27 mouse cellular contexts compared by ENCODE assay signal in the genomic region with DNA sequence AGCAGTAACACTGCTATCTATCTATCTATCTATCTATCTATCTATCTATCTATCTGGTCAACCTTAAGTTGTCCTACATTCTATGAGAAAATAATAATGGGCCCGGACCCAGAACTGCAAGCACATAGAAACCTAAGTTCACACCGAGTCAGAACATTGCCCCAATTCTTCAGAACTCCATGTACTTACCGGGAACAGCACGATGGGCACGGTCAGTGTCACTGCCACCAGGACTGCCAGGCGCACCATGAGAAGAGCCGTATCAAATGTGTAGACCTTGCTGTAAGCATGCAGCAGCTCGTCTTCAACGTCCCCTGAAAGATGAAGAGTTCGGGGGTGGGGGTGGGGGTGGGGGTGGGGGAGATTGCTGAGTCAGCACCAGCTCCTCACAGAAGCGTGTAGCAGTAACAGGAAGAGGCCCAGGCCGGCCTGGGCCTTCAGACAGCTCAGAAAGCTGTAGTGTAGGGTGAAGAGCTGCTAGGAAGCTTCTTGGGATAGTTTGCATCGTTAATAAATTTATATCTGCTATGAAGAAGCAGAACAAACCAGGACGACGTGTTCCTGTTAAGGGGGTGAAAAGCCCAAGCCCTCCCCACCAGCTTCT. TPM values are rescaled to one million over a fixed set of nuclear protein-coding genes. Genes with fewer than 3 reads are reported as not detected.
DNase-seq lines count a peak whose midpoint lies in the region; ATAC-seq and TF ChIP-seq lines count a peak whose summit lies in the region.
"Had no signal": no experiment of that assay in that cellular context is flagged by ENCODE, and none has a peak within 500 bp of the region (broad histone marks: within the 10 kb centered on the region; RNA-seq: fewer than 3 reads in every experiment).

No protein-coding gene starts in this region.

- H3K4me3 ChIP-seq in heart, embryonic 10.5 days: no peak overlapping the region
- H3K4me3 ChIP-seq in CH12.LX (replicated peaks in 1 of 3; ENCODE audit: low read depth in 2 of 3, low read length in 2 of 3, poor library complexity in 1 of 3) (no peak overlapping the region), ES-E14 (ENCODE audit: insufficient read depth in 1 of 2, low read depth in 1 of 2, low read length in 2 of 2, poor library complexity in 1 of 2, severe bottlenecking in 1 of 2) (no peak overlapping the region)
- H3K4me3 ChIP-seq in liver, embryonic 13.5 days (replicated peaks): no peak overlapping the region
- H3K4me3 ChIP-seq: erythroblast, embryonic 14.5 days; intestine, embryonic 15.5 days; midbrain, embryonic 12.5 days; neural tube, embryonic 13.5 days had no signal

- dilution Hi-C loops in CH12.LX (cut with MboI; ENCODE audit: extremely low pct_ligation_motif_present, extremely low pct_unique_long_range_greater_than_20kb, low sequenced_read_pairs): no loop called here

- no peak for TF ChIP-seq EP300 in CH12.LX (IDR thresholded peaks at IDR 0.05; ENCODE audit: low read length)

- H3K9ac ChIP-seq in CH12.LX (ENCODE audit: insufficient read depth, low read depth) (no peak overlapping the region), ES-E14 (ENCODE audit: insufficient read depth, low read depth, low read length, poor library complexity, severe bottlenecking) (no peak overlapping the region)
- no peak overlapping the region for H3K9ac ChIP-seq in liver, embryonic 13.5 days
- H3K9ac ChIP-seq: intestine, embryonic 15.5 days; liver, embryonic 14.5 days; midbrain, embryonic 12.5 days; neural tube, embryonic 13.5 days had no signal

- peak overlapping the region; percentile 53; the same call in 1 of the 2 replicates for H3K27ac ChIP-seq in heart, embryonic 10.5 days
- H3K27ac ChIP-seq in CH12.LX (ENCODE audit: insufficient read depth, low read depth) (no peak overlapping the region), ES-E14 (ENCODE audit: insufficient read depth, low read depth, low read length, poor library complexity, severe bottlenecking) (no peak overlapping the region)
- H3K27ac ChIP-seq in liver, embryonic 13.5 days: peak overlapping the region; percentile 53; the same call in 1 of the 2 replicates
- H3K27ac ChIP-seq: intestine, embryonic 15.5 days; liver, embryonic 14.5 days; midbrain, embryonic 12.5 days; neural tube, embryonic 13.5 days had no signal

- H3K4me1 ChIP-seq in heart, embryonic 10.5 days: peaks cover 46% of the 10 kb centered on the region
- H3K4me1 ChIP-seq in CH12.LX (ENCODE audit: control insufficient read depth in 1 of 2, insufficient read depth in 2 of 2) (peaks cover 2 to 4% of the 10 kb centered on the region in 2 experiments; a peak in 3 of 4 replicates), ES-E14 (ENCODE audit: control insufficient read depth in 2 of 2, insufficient read depth in 2 of 2, low read length in 2 of 2, poor library complexity in 1 of 2) (no peaks in the 10 kb centered on the region; a peak in 1 of 4 replicates)
- H3K4me1 ChIP-seq in liver, embryonic 13.5 days (replicated peaks): peaks cover 29% of the 10 kb centered on the region
- H3K4me1 ChIP-seq: midbrain, embryonic 12.5 days had no signal

- TF ChIP-seq RAD21 in CH12.LX (IDR thresholded peaks at IDR 0.05; ENCODE audit: low read depth, low read length): no peak

- no peak for ATAC-seq in liver, embryonic 13.5 days (ENCODE audit: low read depth)
- ATAC-seq: forebrain, embryonic 16.5 days; hindbrain, embryonic 16.5 days; intestine, embryonic 15.5 days; Patski had no signal

- no peak for TF ChIP-seq CTCF in CH12.LX (conservative IDR thresholded peaks at IDR 0.05 in 1 of 2, IDR thresholded peaks at IDR 0.05 in 1 of 2; ENCODE audit: low read depth in 2 of 2, low read length in 2 of 2)

- intact Hi-C loops in heart, postnatal 25 days (cut with DNase I): no loop called here

- no peak overlapping the region for H3K4me2 ChIP-seq in CH12.LX (ENCODE audit: insufficient read depth, low read depth, poor library complexity, severe bottlenecking)
- H3K4me2 ChIP-seq in liver, embryonic 13.5 days: no peak overlapping the region
- H3K4me2 ChIP-seq: intestine, embryonic 15.5 days; midbrain, embryonic 12.5 days; neural tube, embryonic 13.5 days had no signal

- H3K79me2 ChIP-seq in CH12.LX (replicated peaks; ENCODE audit: control insufficient read depth, extremely low read depth, insufficient read depth, poor library complexity, severe bottlenecking): no peaks in the 10 kb centered on the region

- TF ChIP-seq POLR2A in CH12.LX (IDR thresholded peaks at IDR 0.05; ENCODE audit: low read depth, low read length): no peak

- WGBS in heart, embryonic 10.5 days: 85% methylated on average over 15 of the region's 15 CpGs
- 52% methylated on average over 15 of the region's 15 CpGs for WGBS in liver, embryonic 13.5 days (ENCODE audit: insufficient replicate concordance)

- in situ Hi-C loops in CH12.LX (cut with MboI; ENCODE audit: low pct_ligation_motif_present, low pct_unique_long_range_greater_than_20kb, low sequenced_read_pairs): no loop called here
- in situ Hi-C loops in ES-E14 (cut with MboI; ENCODE audit: low sequenced_read_pairs in 2 of 2, unreplicated experiment in 2 of 2): no loop called here

- DNase-seq in heart, embryonic 10.5 days (ENCODE audit: low spot score): no peak
- no peak for DNase-seq in heart, postnatal 25 days (ENCODE audit: low spot score)
- no peak for DNase-seq in CH12.LX (ENCODE audit: extremely low read depth)
- no peak for DNase-seq in ES-E14 (ENCODE audit: low read depth, low spot score)
- DNase-seq in liver, embryonic 13.5 days: no peak
- no peak for DNase-seq in thymus, postnatal 10 days (ENCODE audit: low spot score in 2 of 2)
- no peak for DNase-seq in urinary bladder, postnatal 14 days (ENCODE audit: low spot score)
- DNase-seq in cerebellum, adult 9-10 months: no peak
- DNase-seq: adrenal gland, postnatal 10 days; B cell, adult 2 months; cerebellum, adult 11-12 months; cerebellum, postnatal 10 days; kidney, adult 2 months; kidney, postnatal 36 days; layer of hippocampus, postnatal 36 days; lung, postnatal 36 days had no signal

- no peaks in the 10 kb centered on the region for H3K27me3 ChIP-seq in heart, embryonic 10.5 days (ENCODE audit: insufficient read depth, poor library complexity, severe bottlenecking)
- no peaks in the 10 kb centered on the region for H3K27me3 ChIP-seq in CH12.LX (replicated peaks)
- no peaks in the 10 kb centered on the region for H3K27me3 ChIP-seq in liver, embryonic 13.5 days
- H3K27me3 ChIP-seq: intestine, embryonic 15.5 days; midbrain, embryonic 12.5 days; neural tube, embryonic 13.5 days; Patski had no signal

- no peaks in the 10 kb centered on the region for H3K9me3 ChIP-seq in heart, embryonic 10.5 days
- H3K9me3 ChIP-seq in CH12.LX (replicated peaks; ENCODE audit: low read length) (no peaks in the 10 kb centered on the region), ES-E14 (ENCODE audit: control insufficient read depth, insufficient read depth, low read depth, low read length) (no peaks in the 10 kb centered on the region)
- no peaks in the 10 kb centered on the region for H3K9me3 ChIP-seq in liver, embryonic 13.5 days (replicated peaks)
- H3K9me3 ChIP-seq: intestine, embryonic 15.5 days; midbrain, embryonic 12.5 days; neural tube, embryonic 13.5 days had no signal

- H3K36me3 ChIP-seq in heart, embryonic 10.5 days: peaks cover 55% of the 10 kb centered on the region
- no peaks in the 10 kb centered on the region for H3K36me3 ChIP-seq in CH12.LX (replicated peaks in 1 of 2; ENCODE audit: control insufficient read depth in 1 of 2, insufficient read depth in 1 of 2, low read length in 1 of 2)
- H3K36me3 ChIP-seq in ES-E14 (ENCODE audit: control insufficient read depth, insufficient read depth, low read length, poor library complexity, severe bottlenecking): peaks cover 34% of the 10 kb centered on the region
- H3K36me3 ChIP-seq in liver, embryonic 13.5 days: peaks cover 12% of the 10 kb centered on the region; the same call in 1 of the 2 replicates
- H3K36me3 ChIP-seq: intestine, embryonic 15.5 days; midbrain, embryonic 12.5 days; neural tube, embryonic 13.5 days had no signal

TF ChIP-seq in CH12.LX, 34 proteins besides CTCF, POLR2A, EP300 and RAD21:
- TF ChIP-seq MAFK (IDR thresholded peaks at IDR 0.05; ENCODE audit: insufficient replicate concordance, low read length) (peak; percentile 85), JUN (IDR thresholded peaks at IDR 0.05; ENCODE audit: insufficient read depth, low read depth, low read length) (no peak)
TF ChIP-seq in CH12.LX: peak in this region for 1.

TF ChIP-seq in ES-E14, 5 proteins besides CTCF, POLR2A, EP300 and RAD21:
- TF ChIP-seq HCFC1 (IDR thresholded peaks at IDR 0.05; ENCODE audit: borderline replicate concordance, insufficient read depth, low read length) (no peak), CHD2 (IDR thresholded peaks at IDR 0.05; ENCODE audit: low read depth, low read length) (no peak), MAFK (IDR thresholded peaks at IDR 0.05; ENCODE audit: insufficient read depth, low read depth, low read length) (peak; percentile 57; the same call in 1 of the 2 replicates)

RNA-seq across cellular contexts. Expression of a gene that starts 50.0 kb away (rescaled TPM):
- polyA plus RNA-seq in heart, embryonic 10.5 days (2016; fragmentation: Nextera tagmentation; extraction: Ambion mirVana): 148 and 160 TPM in 2 replicates
- total RNA-seq in heart, postnatal 25 days (2021): 10 to 100 TPM; 10.6 to 17.1 TPM
- total RNA-seq in CH12.LX (2012; rRNA removed): 0.17 and 0.51 TPM in 2 replicates
- total RNA-seq in CH12.LX (2014; rRNA removed): 0.13 and 0.16 TPM in 2 replicates
- polyA plus RNA-seq in CH12.LX (2012; ENCODE audit: insufficient read length, low read depth): 0.14 and 0.17 TPM in 2 replicates
- total RNA-seq in ES-E14 (2012; rRNA removed): 324 and 408 TPM in 2 replicates
- 38.3 and 50.7 TPM in 2 replicates for polyA plus RNA-seq in liver, embryonic 13.5 days (2015; fragmentation: Nextera tagmentation; extraction: Ambion mirVana)
- total RNA-seq: common myeloid progenitor, adult 5-6 weeks; megakaryocyte, adult 5-6 weeks; MEL had no signal

Comparison
In these comparisons a context has a peak if more than half of its experiments do, and no peak if none do; other contexts are left out.
1. H3K27ac ChIP-seq: peak in heart, embryonic 10.5 days (single experiment) and liver, embryonic 13.5 days (single experiment); none in CH12.LX (single experiment) and ES-E14 (single experiment).
2. RNA of a gene that starts 50.0 kb away (total RNA-seq): 324 to 408 TPM in ES-E14; 10.6 to 17.1 TPM in heart, postnatal 25 days and 0.13 to 0.51 TPM in CH12.LX; every median in the first group is over 10 times any median in the second.